Mouse (Mus musculus) heart, embryonic 14.5 days (tissue): Measurements from ENCODE around the gene Foxq1. TPM values are rescaled to one million over a fixed set of nuclear protein-coding genes. Genes with fewer than 3 reads are reported as not detected.

Experiments
- ATAC-seq: fragments of 200-750 bp; cut with Nextera tagmentation; 2 replicates; pipeline ENCODE4 v1.8.0; 2017; ENCODE audit warnings: low read depth, moderate TSS enrichment; ENCODE audit not compliant: insufficient number of reproducible peaks, insufficient read depth, low FRiP score
- H3K27ac ChIP-seq, 2 experiments: fragments of 200-500 bp in 1 of 2; fragments of 300-500 bp in 1 of 2; sonication (generic) in 1 of 2; replicated peaks in 1 of 2; 2 replicates each; pipeline ENCODE4 v1.5.1; 2012 to 2014; ENCODE audit warnings: low read depth in 2 of 2, low read length in 2 of 2, control low read depth in 1 of 2, mild to moderate bottlenecking in 1 of 2, mixed read lengths in 1 of 2; ENCODE audit not compliant: control insufficient read depth in 1 of 2, insufficient read depth in 1 of 2
- H3K27me3 ChIP-seq: fragments of 300-500 bp; sonication (generic); 2 replicates; pipeline ENCODE4 v1.6.1; 2014; ENCODE audit warnings: mild to moderate bottlenecking, low read length, control low read depth; ENCODE audit not compliant: control insufficient read depth, insufficient read depth
- H3K36me3 ChIP-seq: fragments of 300-500 bp; sonication (generic); 2 replicates; pipeline ENCODE4 v1.6.1; 2014; ENCODE audit warnings: mild to moderate bottlenecking, control low read depth, low read length, mixed read lengths; ENCODE audit not compliant: control insufficient read depth, insufficient read depth
- H3K4me1 ChIP-seq, 2 experiments: fragments of 200-500 bp in 1 of 2; fragments of 300-500 bp in 1 of 2; sonication (generic) in 1 of 2; 2 replicates each; pipeline ENCODE4 v1.6.1; 2012 to 2014; ENCODE audit warnings: low read length in 2 of 2, control low read depth in 1 of 2, mixed read lengths in 1 of 2; ENCODE audit not compliant: control insufficient read depth in 2 of 2, insufficient read depth in 2 of 2
- H3K4me2 ChIP-seq: fragments of 300-500 bp; sonication (generic); 2 replicates; pipeline ENCODE4 v1.6.1; 2014; ENCODE audit warnings: mild to moderate bottlenecking, low read length
- H3K4me3 ChIP-seq, 2 experiments: fragments of 200-500 bp in 1 of 2; fragments of 300-500 bp in 1 of 2; sonication (generic) in 1 of 2; 2 replicates each; pipeline ENCODE4 v1.5.1; 2012 to 2014; ENCODE audit warnings: low read length in 2 of 2, mild to moderate bottlenecking in 2 of 2, control low read depth in 1 of 2, low read depth in 1 of 2, moderate library complexity in 1 of 2; ENCODE audit not compliant: control insufficient read depth in 1 of 2, insufficient read depth in 1 of 2
- H3K9ac ChIP-seq: fragments of 300-500 bp; sonication (generic); 2 replicates; pipeline ENCODE4 v1.6.1; 2014; ENCODE audit warnings: mild to moderate bottlenecking, low read length
- H3K9me3 ChIP-seq: fragments of 300-500 bp; sonication (generic); 2 replicates; pipeline ENCODE4 v1.6.1; 2016; ENCODE audit warnings: low read length, control low read depth; ENCODE audit not compliant: control insufficient read depth
- WGBS: fragments of 180-500 bp; shearing (Covaris S2); extraction: QIAGEN DNeasy Blood & Tissue Kit; methylation state at CpG from one replicate; pipeline ENCODE4 v1.1.7; 2014; 5-methylcytosine and 5-hydroxymethylcytosine counted together
- polyA plus RNA-seq: library from polyadenylated mRNA; unstranded; fragments of >200 nt; fragmentation: Nextera tagmentation; extraction: Ambion mirVana; gene quantifications from 2 replicates; pipeline ENCODE4 v1.2.1, GENCODE M21; 2014

The Foxq1 gene
- polyA plus RNA-seq: 0.04 and 0.19 TPM in 2 replicates

DNA sequence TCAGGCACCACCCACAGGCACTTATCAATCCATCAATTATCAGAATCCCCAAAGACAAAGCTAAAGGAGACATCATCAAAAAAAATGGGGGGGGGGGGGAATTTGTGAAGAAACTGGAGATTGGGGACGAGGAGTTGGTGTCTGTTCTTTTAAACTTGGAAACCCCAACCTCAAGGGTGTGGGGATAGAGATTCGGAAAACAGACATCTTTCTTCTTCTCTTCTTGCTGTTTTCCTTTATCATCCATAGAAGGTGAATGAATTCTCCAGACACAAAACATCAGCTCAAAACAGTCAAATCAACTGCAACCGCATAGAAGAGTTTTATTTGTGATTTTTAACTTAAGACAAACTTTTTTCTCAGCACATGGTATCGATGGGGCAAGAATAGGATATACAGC lies at the start of gene Foxq1:
Gene Foxq1, plus strand, starts transcription at position 301 of the 400 bp plus-strand sequence.
- H3K4me1 ChIP-seq: peaks cover 5 to 21% of the 10 kb centered on the region in 2 experiments; a peak in 3 of 4 replicates
- no peak within 1 kb of the TSS for H3K4me3 ChIP-seq
- no peak within 1 kb of the TSS for H3K27ac ChIP-seq
- H3K4me2 ChIP-seq: no peak within 1 kb of the TSS
- no peaks in the 10 kb centered on the region for H3K36me3 ChIP-seq
- 71% methylated on average over 4 of the region's 4 CpGs for WGBS
- ATAC-seq: no peak
- no peaks in the 10 kb centered on the region for H3K9me3 ChIP-seq
- peaks cover 72% of the 10 kb centered on the region for H3K27me3 ChIP-seq
- no peak within 1 kb of the TSS for H3K9ac ChIP-seq

DNA sequence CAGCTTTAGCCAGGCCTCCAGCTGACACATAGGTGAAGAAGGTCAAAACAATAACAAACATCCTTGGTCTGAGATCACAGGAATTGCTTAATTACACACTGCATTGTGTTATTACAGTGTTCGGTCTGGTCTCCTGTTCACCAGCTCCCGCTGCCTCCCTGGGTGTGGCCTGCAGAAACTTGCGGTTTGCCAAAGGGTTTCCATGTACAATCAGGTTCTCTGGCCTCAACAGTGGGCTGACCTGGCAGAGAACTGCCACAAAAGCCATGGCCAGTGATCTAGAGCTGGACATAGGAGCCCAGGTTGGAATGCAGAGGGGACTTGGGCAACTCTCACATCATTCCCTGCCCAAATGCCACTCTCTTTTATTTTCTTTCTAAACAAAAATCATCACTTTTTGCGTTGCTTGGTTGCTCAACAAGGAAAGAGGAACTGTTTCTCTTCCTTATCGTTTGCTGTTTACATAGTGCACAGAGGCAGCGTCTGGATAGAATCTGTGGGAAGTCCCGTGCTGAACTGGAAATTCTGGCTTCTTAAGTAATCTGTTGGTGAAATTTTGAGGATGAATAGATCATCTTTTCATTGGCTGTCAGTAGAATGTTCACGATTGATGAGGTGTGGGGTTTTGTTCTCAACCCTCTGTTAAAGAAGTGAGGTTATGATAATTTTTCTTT lies 49.3 kb upstream of the Foxq1 start:
- Histone ChIP-seq H3K9me3 (no peaks in the 10 kb centered on the region), H3K27me3 (no peaks in the 10 kb centered on the region), H3K9ac (no peak overlapping the region), H3K36me3 (no peaks in the 10 kb centered on the region), H3K27ac (no peak overlapping the region), H3K4me2 (no peak overlapping the region), H3K4me1 (no peaks in the 10 kb centered on the region), H3K4me3 (no peak overlapping the region)
- no peak for ATAC-seq
- WGBS: 62% methylated on average over 8 of the region's 8 CpGs

GRCm38 (mm10) chr13:31515261-31515660 lies 40.7 kb upstream of the Foxq1 start:
- Histone ChIP-seq H3K36me3 (no peaks in the 10 kb centered on the region), H3K4me2 (no peak overlapping the region), H3K4me3 (no peak overlapping the region), H3K9me3 (no peaks in the 10 kb centered on the region), H3K9ac (no peak overlapping the region), H3K4me1 (0 out of 4 replicates have a peak, but pooled peaks cover 0 to 3% of the 10 kb centered on the region in 2 experiments), H3K27ac (no peak overlapping the region), H3K27me3 (no peaks in the 10 kb centered on the region)
- 87% methylated on average over 7 of the region's 7 CpGs for WGBS
- ATAC-seq: no peak

DNA sequence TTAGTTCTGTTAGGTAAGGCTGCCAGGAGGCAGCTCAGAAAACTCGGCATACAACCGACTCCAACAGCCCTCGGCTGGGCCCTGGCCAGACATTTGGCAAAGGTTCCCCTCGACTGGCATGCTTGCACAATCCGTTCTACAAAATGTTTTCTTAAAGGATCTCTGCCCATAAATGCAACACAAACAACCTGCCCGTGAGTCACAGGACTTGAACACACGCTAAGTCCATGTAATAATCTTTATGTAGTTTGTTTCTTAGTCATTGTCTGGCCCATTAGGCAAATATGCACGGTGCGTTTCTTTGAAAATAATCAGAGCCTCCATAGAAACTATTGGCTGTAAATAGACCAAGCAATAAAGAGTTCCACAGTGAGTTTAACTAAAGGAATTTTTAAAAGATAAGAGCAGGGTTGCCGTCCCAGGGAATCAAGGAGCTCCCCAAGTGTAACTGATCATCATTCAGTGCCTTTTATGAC lies 37.5 kb upstream of the Foxq1 start:
- Histone ChIP-seq H3K4me3 (no peak overlapping the region), H3K36me3 (no peaks in the 10 kb centered on the region), H3K4me1 (0 out of 4 replicates have a peak, but pooled peaks cover 0 to 3% of the 10 kb centered on the region in 2 experiments), H3K4me2 (no peak overlapping the region; the same call in 1 of the 2 replicates), H3K27ac (0 out of 4 replicates have a peak overlapping the region, but pooled peaks of 1 of the 2 experiments have one; percentile 12), H3K9me3 (no peaks in the 10 kb centered on the region), H3K9ac (no peak overlapping the region), H3K27me3 (no peaks in the 10 kb centered on the region)
- no peak for ATAC-seq
- 35% methylated on average over 10 of the region's 10 CpGs for WGBS

- WGBS: 80% methylated on average over 9 of the region's 9 CpGs
- no peak for ATAC-seq
- H3K36me3 ChIP-seq: no peaks in the 10 kb centered on the region
- H3K9ac ChIP-seq: no peak overlapping the region
- H3K9me3 ChIP-seq: no peaks in the 10 kb centered on the region
- peak overlapping the region in 1 of 2 experiments; percentile 12; a peak in 1 of 4 replicates for H3K27ac ChIP-seq
- H3K4me2 ChIP-seq: no peak overlapping the region
- no peaks in the 10 kb centered on the region for H3K27me3 ChIP-seq
- H3K4me3 ChIP-seq: no peak overlapping the region
- 0 out of 4 replicates have a peak, but pooled peaks cover 0 to 3% of the 10 kb centered on the region in 2 experiments for H3K4me1 ChIP-seq
Observed at GRCm38 (mm10) chr13:31518971-31519370, 37.0 kb upstream of the Foxq1 start.

GRCm38 (mm10) chr13:31524976-31525375 lies 31.0 kb upstream of the Foxq1 start:
- no peak overlapping the region for H3K4me3 ChIP-seq
- H3K9ac ChIP-seq: no peak overlapping the region
- no peak overlapping the region for H3K27ac ChIP-seq
- ATAC-seq: peak; percentile 59; the same call in 1 of the 2 replicates
- H3K4me1 ChIP-seq: peaks cover 2 to 4% of the 10 kb centered on the region in 2 experiments; a peak in 2 of 4 replicates
- peaks cover 3% of the 10 kb centered on the region; the same call in 1 of the 2 replicates for H3K9me3 ChIP-seq
- no peak overlapping the region for H3K4me2 ChIP-seq
- whole genome bisulfite sequencing: 61% methylated on average over 4 of the region's 4 CpGs
- no peaks in the 10 kb centered on the region for H3K36me3 ChIP-seq
- no peaks in the 10 kb centered on the region for H3K27me3 ChIP-seq

DNA sequence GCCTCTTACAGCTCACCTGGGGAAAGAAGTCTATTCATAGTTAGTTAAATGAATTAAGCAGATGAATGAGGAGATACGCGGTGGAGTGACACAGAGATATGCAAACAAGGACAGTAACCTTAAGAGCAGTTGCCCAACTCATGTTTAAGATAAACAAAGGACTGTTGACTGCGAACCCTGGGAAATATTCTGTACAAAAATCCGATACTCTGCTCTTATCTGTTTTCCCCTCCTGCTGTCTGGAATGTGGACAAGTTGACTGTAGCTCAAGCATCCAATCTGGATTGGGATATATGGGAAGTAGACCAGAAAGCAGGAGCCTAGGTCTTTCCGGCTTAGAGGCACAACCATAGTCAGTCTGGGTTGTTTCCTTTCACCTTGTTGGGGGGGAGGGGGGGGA lies 24.7 kb upstream of the Foxq1 start:
- ATAC-seq: no peak
- Histone ChIP-seq H3K9me3 (peaks cover 3% of the 10 kb centered on the region; the same call in 1 of the 2 replicates), H3K4me3 (no peak overlapping the region), H3K27ac (no peak overlapping the region), H3K9ac (no peak overlapping the region), H3K4me1 (no peaks in the 10 kb centered on the region; a peak in 1 of 4 replicates), H3K4me2 (no peak overlapping the region), H3K36me3 (no peaks in the 10 kb centered on the region), H3K27me3 (no peaks in the 10 kb centered on the region)
- WGBS: 57% methylated on average over 5 of the region's 5 CpGs
